12 mouse cellular contexts compared by ENCODE assay signal in the genomic region with DNA sequence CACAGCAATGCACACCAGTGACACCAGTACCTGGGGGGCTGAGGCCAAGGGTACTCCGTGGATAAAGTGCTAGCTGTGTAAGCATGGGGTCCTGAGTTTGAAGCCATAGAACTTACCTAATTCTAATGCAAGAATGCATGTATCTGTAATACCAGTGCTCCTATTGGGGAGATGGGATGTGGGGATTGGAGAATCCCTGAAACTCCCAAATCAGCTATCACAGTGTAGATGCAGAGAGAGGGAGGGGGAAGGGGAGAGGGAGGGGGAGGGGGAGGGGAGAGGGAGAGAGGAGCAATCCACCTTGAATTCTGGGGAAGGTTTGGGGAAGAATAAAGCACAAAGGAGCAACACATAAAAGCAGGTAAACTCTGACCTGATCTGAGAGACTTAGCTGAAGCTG.
"Had no signal": no experiment of that assay in that cellular context is flagged by ENCODE, and none has a peak within 500 bp of the region (broad histone marks: within the 10 kb centered on the region; RNA-seq: fewer than 3 reads in every experiment).

No protein-coding gene starts in this region.

- H3K4me3 ChIP-seq: liver, embryonic 13.5 days had no signal

- H3K9ac ChIP-seq: liver, embryonic 13.5 days had no signal

- H3K36me3 ChIP-seq: liver, embryonic 13.5 days had no signal

- H3K4me1 ChIP-seq: liver, embryonic 13.5 days had no signal

- H3K27ac ChIP-seq: liver, embryonic 13.5 days; stomach, postnatal 0 days had no signal

- H3K9me3 ChIP-seq: liver, embryonic 13.5 days had no signal

- H3K27me3 ChIP-seq: liver, embryonic 13.5 days had no signal

- DNase-seq: kidney, adult 9 months; kidney, postnatal 14 days; kidney, postnatal 4 days; liver, embryonic 13.5 days; lung, adult 2 months; lung, postnatal 14 days; lung, postnatal 4 days; midbrain, embryonic 14.5 days; thymus, adult 18-20 months; thymus, postnatal 36 days had no signal

- H3K4me2 ChIP-seq: liver, embryonic 13.5 days; midbrain, embryonic 11.5 days had no signal
